Mouse (Mus musculus) small intestine, adult 2 months (tissue): Measurements from ENCODE around the gene Tnk1.

Source experiments
- CTCF ChIP-seq: fragments of 200-500 bp; IDR thresholded peaks from 2 replicates; pipeline ENCODE4 v1.5.1; 2012; ENCODE audit warnings: low read depth, mild to moderate bottlenecking, control low read depth, inconsistent platforms, low read length, moderate library complexity, mixed read lengths; ENCODE audit not compliant: insufficient replicate concordance, insufficient read length; ENCODE audit errors: extremely low read depth
- POLR2A ChIP-seq: fragments of 200-500 bp; IDR thresholded peaks from 2 replicates; pipeline ENCODE4 v1.6.1; 2012; ENCODE audit warnings: low read depth, mild to moderate bottlenecking, control low read depth, inconsistent platforms, low read length, moderate library complexity

- TF ChIP-seq CTCF (no peak), POLR2A (no peak)
Observed at GRCm38 (mm10) chr11:69849128-69849527, 9.4 kb downstream of the Tnk1 start.
